Mouse (Mus musculus): ENCODE results near the gene Sstr2.
"Not testable (repeated sequence)": the region's sequence is repeated elsewhere in the genome, so short reads cannot be mapped to it uniquely, and the experiment has no call there.

The Sstr2 gene

DNA sequence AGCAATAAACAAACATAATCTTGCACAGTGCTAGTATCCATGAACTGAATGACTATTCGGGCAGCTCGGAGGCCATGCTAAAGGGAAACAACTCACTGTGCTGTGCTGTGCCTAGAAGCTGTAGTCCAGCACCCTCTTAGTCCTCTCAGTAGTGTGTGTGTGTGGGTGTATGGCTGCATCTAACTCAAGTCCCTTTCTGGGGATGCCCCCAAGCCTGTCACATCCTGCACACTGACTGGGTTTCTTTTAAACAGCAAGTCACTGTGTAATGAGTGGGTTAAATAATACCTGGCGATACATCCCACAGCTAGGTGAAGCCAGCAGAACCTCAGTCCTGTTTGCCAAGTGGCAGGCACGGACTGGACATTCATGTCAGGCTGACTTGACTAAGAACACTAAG lies 39.6 kb downstream of the Sstr2 start:
- no peak for DNase-seq

DNA sequence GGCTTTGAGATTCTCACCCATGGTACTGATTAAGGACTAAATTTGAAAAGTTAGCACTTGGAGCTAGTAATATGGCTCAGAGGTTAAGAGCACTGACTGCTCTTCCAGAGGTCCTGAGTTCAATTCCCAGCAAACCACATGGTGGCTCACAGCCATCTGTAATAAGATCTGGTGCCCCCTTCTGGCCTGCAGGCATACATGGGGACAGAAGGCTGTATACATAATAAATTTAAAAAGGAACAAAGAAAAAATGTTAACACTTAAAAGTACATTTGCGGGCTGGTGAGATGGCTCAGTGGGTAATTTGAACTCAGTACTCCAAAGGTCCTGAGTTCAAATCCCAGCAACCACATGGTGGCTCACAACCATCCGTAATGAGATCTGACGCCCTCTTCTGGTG lies 41.1 kb downstream of the Sstr2 start:
- DNase-seq, result not testable (repeated sequence)

DNA sequence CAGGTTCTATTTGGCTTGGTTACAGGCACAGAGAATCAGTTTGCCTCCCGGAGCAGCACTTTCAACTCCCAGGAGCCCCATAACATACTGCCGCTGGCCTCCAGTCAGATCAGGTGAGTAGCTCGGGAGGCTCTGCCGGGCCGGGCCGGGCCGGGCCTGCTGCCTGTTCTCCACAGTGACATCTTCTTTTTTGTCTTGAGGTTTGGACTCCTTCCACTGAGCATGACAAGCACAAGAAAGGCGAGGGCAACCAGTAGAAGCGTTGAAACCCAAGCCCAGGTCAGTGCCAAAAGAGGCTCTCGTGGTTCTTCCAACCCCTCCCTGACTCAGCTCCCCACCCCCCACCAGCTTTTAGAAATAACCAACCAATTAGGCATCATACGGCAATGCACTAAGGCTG lies 41.8 kb downstream of the Sstr2 start:
- DNase-seq, result no peak

DNA sequence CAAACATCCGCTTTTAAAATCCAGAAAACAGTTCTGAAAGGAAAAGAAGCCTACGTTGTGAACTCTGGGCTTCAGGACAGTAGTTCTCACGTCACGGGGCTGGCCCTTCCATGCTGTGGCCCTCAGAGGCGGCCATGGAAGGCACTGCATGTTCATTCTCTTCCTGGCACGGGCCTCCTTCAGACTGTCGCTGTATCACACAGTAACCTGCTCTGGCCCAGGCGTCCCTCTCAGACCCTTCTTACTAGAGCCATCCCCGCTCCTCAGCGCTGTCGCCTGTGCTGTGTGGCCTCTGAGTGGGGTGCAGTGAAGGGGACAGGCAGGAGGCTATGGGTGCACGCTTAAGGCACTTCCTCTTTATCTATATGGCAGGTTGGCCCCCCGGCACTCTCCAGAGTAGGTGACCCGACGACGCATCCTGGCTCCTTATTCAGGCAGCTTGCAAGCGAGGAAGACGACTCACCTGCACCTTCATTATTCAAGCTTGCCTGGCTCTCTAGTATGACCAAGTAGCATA lies 42.8 kb downstream of the Sstr2 start:
- no peak for DNase-seq

DNA sequence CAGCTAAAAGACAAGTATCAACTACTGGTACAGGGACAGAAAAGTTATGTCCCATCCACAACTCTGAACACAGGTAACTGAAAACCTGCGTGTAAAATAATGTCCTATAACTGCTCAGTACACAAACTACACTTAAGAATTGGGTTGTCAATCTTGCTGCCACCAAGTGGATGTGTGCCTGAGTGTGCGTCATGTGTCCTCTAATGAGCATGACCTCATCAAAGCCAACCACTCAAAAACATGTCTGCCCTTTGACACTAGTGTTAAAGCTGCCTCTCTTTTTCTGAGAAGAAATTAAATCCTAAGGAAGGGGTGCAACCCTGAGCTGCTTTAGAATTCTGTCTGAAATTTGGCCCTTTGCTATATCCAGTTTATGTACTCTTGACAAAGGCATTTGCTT lies 45.1 kb downstream of the Sstr2 start:
- no peak for DNase-seq

DNA sequence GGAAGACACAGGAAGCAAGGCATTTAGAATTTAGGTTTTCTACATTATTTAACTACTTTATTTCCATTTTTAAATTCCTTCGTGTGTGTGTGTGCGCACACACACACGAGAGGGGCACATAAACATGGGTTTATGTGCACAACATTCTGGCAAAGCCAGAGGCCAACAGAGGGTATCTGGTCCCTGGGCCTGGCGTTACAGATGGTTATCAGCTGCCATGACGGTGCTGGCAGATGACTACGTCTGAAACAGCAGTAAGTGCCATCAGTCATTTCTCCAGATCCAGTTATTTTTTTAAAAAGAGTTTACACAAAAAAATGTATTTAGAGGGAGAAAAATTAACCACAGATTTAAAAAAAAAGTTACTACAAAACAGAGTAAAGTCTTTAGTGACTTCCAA lies 47.1 kb downstream of the Sstr2 start:
- DNase-seq, result no peak

DNA sequence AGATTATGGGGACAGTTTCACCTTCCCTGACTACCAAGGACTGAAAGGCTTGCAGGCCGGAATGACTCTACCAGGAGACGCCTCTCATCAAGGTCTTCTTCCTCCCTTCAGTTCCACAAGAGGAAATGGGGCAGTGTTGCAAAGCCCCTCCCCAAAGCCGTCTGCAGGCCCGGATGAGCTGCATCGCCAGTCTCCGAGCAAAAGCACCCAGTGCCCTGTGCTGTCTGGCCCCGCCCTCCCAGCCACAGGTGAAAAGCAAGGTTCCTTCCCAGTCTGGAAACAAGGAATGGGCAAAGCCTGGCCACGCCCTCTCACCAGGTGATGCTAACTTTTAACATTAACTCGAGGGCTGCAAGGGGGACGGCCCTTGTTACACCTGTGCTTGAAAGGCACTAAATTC lies 47.5 kb downstream of the Sstr2 start:
- peak; percentile 56 for DNase-seq

DNA sequence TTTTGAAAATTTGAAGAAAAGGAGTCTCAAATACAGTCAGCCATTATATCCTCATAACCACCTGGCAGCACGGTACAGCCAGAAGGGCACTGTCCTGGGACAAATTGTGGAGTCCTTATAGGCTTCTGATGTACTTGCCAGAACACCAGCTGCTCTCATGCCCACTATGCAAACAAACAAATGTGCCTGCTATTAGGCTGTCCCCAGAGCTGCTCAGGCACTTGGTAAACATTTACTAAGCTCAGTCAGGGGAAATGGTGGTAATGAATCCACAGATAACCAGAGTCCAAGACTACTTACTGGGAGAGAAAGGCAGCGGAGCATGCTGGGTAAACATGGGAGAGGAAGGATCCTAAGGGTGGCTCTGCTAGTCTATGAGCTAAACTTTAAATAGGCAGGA lies 48.0 kb downstream of the Sstr2 start:
- DNase-seq, result no peak

DNA sequence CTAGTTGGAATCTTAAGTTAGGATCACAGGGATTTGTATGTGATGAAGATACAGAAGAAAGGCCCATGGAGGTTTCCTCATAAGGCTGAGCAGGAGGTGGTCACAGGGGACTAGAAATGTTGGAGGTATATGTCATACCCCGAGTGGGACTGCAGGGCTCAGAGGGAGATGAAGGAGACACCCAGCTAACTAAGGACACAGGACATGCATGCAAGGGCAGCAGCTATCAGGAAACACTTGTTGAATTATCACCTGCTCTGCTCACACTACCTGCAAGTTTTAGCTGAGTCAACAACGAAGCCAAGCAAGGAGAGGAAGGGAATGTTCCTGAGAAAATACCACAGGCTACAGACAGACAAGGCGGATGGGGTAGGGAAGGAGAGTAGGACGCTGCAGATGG lies 48.6 kb downstream of the Sstr2 start:
- no peak for DNase-seq

DNA sequence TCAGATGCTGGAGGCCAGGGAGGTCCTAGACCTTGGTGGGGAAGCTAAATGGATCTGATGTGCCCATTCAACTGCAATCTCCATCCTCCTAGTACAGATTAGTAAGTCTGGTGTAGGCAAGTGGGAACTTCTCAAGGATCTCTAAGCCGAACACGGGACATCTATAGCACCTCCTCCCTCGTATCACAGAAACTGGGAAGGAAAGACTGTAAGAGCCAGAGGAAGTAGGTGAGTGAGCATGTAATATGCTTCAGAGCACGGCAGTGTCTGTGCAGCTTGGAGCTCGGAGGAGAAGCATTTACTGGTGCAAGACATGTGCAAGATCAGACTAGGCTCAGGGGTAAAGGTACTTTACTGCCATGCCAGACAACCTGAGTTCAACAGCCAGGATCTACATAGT lies 49.7 kb downstream of the Sstr2 start:
- DNase-seq, result no peak

DNA sequence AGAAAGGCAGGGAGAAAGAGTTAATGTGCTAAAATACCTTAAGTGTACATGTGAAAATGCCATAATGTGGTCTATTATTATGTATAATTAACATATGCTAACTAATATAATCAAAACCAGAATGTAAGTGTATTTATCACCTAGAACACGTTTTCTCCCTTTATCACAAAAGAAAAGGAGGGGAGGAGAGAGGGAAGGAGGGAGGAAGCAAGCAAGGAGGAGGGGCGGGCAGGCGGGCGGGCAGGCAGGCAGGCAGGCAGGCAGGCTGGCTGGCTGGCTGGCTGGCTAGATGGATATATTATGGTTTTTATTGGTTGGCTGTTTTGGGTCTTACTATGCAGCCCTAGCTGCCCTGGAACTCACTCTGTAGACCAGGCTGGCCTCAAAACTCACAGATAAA lies 50.6 kb downstream of the Sstr2 start:
- DNase-seq, result no peak

DNA sequence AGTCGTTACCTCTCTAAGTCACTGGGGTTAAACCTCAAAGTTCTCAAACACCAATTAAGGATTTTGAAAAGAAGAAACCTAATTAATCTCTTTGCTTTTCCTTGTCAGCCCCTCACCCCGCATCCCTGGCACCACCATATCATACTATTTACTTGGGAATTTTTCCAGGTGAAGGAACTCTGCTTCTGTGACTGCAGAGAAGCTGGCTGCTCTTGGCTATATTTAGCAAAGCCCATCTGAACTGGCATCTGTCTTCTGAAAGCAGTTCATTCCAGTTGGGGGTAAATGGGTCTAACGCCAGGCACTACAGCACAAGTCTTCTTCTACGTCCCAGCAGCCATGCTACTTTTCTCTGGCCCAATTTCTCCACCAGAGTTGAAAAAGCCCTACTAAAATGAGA lies 54.5 kb downstream of the Sstr2 start:
- no peak for DNase-seq

DNA sequence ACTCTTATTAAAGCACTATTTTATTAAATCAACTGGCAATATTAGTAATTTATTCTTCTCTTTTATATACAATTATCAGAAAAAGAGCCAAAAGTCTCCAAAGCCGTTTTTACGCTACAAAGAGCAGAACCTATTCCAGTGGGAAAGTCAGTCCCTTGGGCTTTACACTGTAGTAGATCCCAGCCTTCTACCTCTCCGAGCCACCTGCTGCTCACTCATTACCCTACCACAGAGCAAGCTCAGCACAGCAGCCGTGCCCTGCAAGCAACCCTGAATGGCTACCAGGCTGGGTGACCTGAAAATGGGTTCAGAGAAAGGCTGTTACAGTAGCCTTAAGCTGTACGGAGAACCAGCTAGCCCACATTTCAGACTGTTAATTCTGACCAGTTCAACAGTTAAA lies 55.5 kb downstream of the Sstr2 start:
- no peak for DNase-seq

Measured in lung, postnatal 10 days (tissue).